ENCODE assay signal across 11 mouse cellular contexts in genomic region chr6:119419412-119419811, GRCm38 (mm10). TPM values are rescaled to one million over a fixed set of nuclear protein-coding genes. Genes with fewer than 3 reads are reported as not detected.
DNase-seq lines count a peak whose midpoint lies in the region; ATAC-seq and TF ChIP-seq lines count a peak whose summit lies in the region.
"Had no signal": no experiment of that assay in that cellular context is flagged by ENCODE, and none has a peak within 500 bp of the region (broad histone marks: within the 10 kb centered on the region; RNA-seq: fewer than 3 reads in every experiment).

No protein-coding gene starts in this region.

- peaks cover 10% of the 10 kb centered on the region for H3K27me3 ChIP-seq in hindbrain, embryonic 10.5 days (ENCODE audit: insufficient read depth, poor library complexity, severe bottlenecking)
- H3K27me3 ChIP-seq in hindbrain, embryonic 13.5 days: no peaks in the 10 kb centered on the region
- no peaks in the 10 kb centered on the region for H3K27me3 ChIP-seq in lung, postnatal 0 days (replicated peaks; ENCODE audit: insufficient read depth, low read length)
- no peaks in the 10 kb centered on the region for H3K27me3 ChIP-seq in stomach, postnatal 0 days (ENCODE audit: control insufficient read depth, insufficient read depth, low read length)
- H3K27me3 ChIP-seq: CH12.LX; liver, embryonic 15.5 days had no signal

- H3K9me3 ChIP-seq in hindbrain, embryonic 10.5 days: no peaks in the 10 kb centered on the region
- no peaks in the 10 kb centered on the region for H3K9me3 ChIP-seq in hindbrain, embryonic 13.5 days
- H3K9me3 ChIP-seq in lung, postnatal 0 days (ENCODE audit: low read length): no peaks in the 10 kb centered on the region
- H3K9me3 ChIP-seq in stomach, postnatal 0 days (ENCODE audit: control insufficient read depth, low read length): no peaks in the 10 kb centered on the region
- H3K9me3 ChIP-seq: liver, embryonic 15.5 days had no signal

- peak overlapping the region; percentile 85 for H3K27ac ChIP-seq in hindbrain, embryonic 10.5 days
- H3K27ac ChIP-seq in hindbrain, embryonic 13.5 days: no peak overlapping the region
- H3K27ac ChIP-seq in lung, postnatal 0 days (ENCODE audit: low read length): peak overlapping the region; percentile 90
- peak overlapping the region; percentile 84 for H3K27ac ChIP-seq in stomach, postnatal 0 days (replicated peaks)
- H3K27ac ChIP-seq: liver, embryonic 15.5 days had no signal

- no peak for TF ChIP-seq EP300 in lung, postnatal 0 days (IDR thresholded peaks at IDR 0.05)
- no peak for TF ChIP-seq EP300 in stomach, postnatal 0 days (optimal IDR thresholded peaks at IDR 0.05)

- TF ChIP-seq CTCF in lung, postnatal 0 days (IDR thresholded peaks at IDR 0.05): no peak
- no peak for TF ChIP-seq CTCF in lung, adult 2 months (IDR thresholded peaks at IDR 0.05; ENCODE audit: insufficient read depth, low read length)
- TF ChIP-seq CTCF in stomach, postnatal 0 days (IDR thresholded peaks at IDR 0.05; ENCODE audit: low read depth): no peak

- no peak for ATAC-seq in hindbrain, embryonic 13.5 days (ENCODE audit: low FRiP score)
- ATAC-seq in lung, postnatal 0 days: no peak
- ATAC-seq in stomach, postnatal 0 days (ENCODE audit: low FRiP score, low TSS enrichment): no peak

- no peak for TF ChIP-seq POLR2A in lung, adult 2 months (IDR thresholded peaks at IDR 0.05; ENCODE audit: borderline replicate concordance, extremely low read depth, low read depth, low read length)

- H3K9ac ChIP-seq in hindbrain, embryonic 13.5 days: no peak overlapping the region
- no peak overlapping the region for H3K9ac ChIP-seq in lung, postnatal 0 days (replicated peaks; ENCODE audit: low read depth)
- H3K9ac ChIP-seq in stomach, postnatal 0 days (ENCODE audit: low read length): no peak overlapping the region
- H3K9ac ChIP-seq: liver, embryonic 15.5 days had no signal

- 25% methylated on average over 7 of the region's 7 CpGs for WGBS in hindbrain, embryonic 10.5 days
- WGBS in hindbrain, embryonic 13.5 days: 14% methylated on average over 7 of the region's 7 CpGs
- 58% methylated on average over 7 of the region's 7 CpGs for WGBS in lung, postnatal 0 days
- 69% methylated on average over 7 of the region's 7 CpGs for WGBS in lung, adult 2 months
- WGBS in stomach, postnatal 0 days: 69% methylated on average over 7 of the region's 7 CpGs

- no peaks in the 10 kb centered on the region for H3K36me3 ChIP-seq in hindbrain, embryonic 10.5 days
- H3K36me3 ChIP-seq in hindbrain, embryonic 13.5 days: no peaks in the 10 kb centered on the region
- H3K36me3 ChIP-seq in lung, postnatal 0 days (ENCODE audit: insufficient read depth, low read length): no peaks in the 10 kb centered on the region
- H3K36me3 ChIP-seq in stomach, postnatal 0 days (ENCODE audit: control insufficient read depth, insufficient read depth, low read length): no peaks in the 10 kb centered on the region
- H3K36me3 ChIP-seq: liver, embryonic 15.5 days had no signal

- H3K4me3 ChIP-seq in hindbrain, embryonic 10.5 days: no peak overlapping the region
- no peak overlapping the region for H3K4me3 ChIP-seq in hindbrain, embryonic 13.5 days
- H3K4me3 ChIP-seq in lung, postnatal 0 days (ENCODE audit: low read depth, low read length): no peak overlapping the region
- H3K4me3 ChIP-seq in lung, adult 2 months (replicated peaks; ENCODE audit: extremely low read depth, low read depth, low read length): no peak overlapping the region
- H3K4me3 ChIP-seq in stomach, postnatal 0 days (ENCODE audit: low read depth, low read length): no peak overlapping the region
- H3K4me3 ChIP-seq: liver, embryonic 15.5 days had no signal

- peak; percentile 24 for DNase-seq in hindbrain, embryonic 10.5 days (ENCODE audit: low spot score)
- no peak for DNase-seq in lung, postnatal 0 days (ENCODE audit: low spot score)
- no peak for DNase-seq in lung, adult 2 months
- DNase-seq in embryo, embryonic 10.5 days (ENCODE audit: low spot score): peak; percentile 45
- no peak for DNase-seq in stomach, postnatal 0 days (ENCODE audit: low spot score)
- DNase-seq in frontal cortex, postnatal 25 days (ENCODE audit: low spot score in 2 of 2): no peak
- DNase-seq: cerebellum, adult 18-20 months; thymus, postnatal 4 days had no signal

- H3K4me1 ChIP-seq in hindbrain, embryonic 10.5 days (replicated peaks): peaks cover 36% of the 10 kb centered on the region
- peaks cover 9% of the 10 kb centered on the region for H3K4me1 ChIP-seq in hindbrain, embryonic 13.5 days (replicated peaks)
- H3K4me1 ChIP-seq in lung, postnatal 0 days (ENCODE audit: insufficient read depth, low read depth, low read length): peaks cover 3% of the 10 kb centered on the region; the same call in 1 of the 2 replicates
- peaks cover 13% of the 10 kb centered on the region for H3K4me1 ChIP-seq in lung, adult 2 months (ENCODE audit: control insufficient read depth, insufficient read depth, low read length)
- H3K4me1 ChIP-seq in stomach, postnatal 0 days (replicated peaks; ENCODE audit: control insufficient read depth, insufficient read depth): no peaks in the 10 kb centered on the region

- no peak overlapping the region for H3K4me2 ChIP-seq in hindbrain, embryonic 13.5 days
- H3K4me2 ChIP-seq in lung, postnatal 0 days (replicated peaks; ENCODE audit: low read depth, low read length): no peak overlapping the region
- H3K4me2 ChIP-seq in stomach, postnatal 0 days (replicated peaks; ENCODE audit: low read depth): no peak overlapping the region
- H3K4me2 ChIP-seq: liver, embryonic 15.5 days had no signal

RNA-seq across cellular contexts. Expression of gene Adipor2, which starts 1.9 kb away (rescaled TPM):
- 28.2 and 36.7 TPM in 2 replicates for polyA plus RNA-seq in hindbrain, embryonic 10.5 days (2016; fragmentation: Nextera tagmentation; extraction: Ambion mirVana)
- 38.0 and 44.1 TPM in 2 replicates for polyA plus RNA-seq in hindbrain, embryonic 13.5 days (2015; fragmentation: Nextera tagmentation; extraction: Ambion mirVana)
- polyA plus RNA-seq in lung, postnatal 0 days (2015; fragmentation: Nextera tagmentation; extraction: Ambion mirVana): 60.7 and 66.4 TPM in 2 replicates
- 63.6 and 81.0 TPM in 2 replicates for polyA plus RNA-seq in lung, adult 2 months (2012; rRNA removed)
- polyA plus RNA-seq in stomach, postnatal 0 days (2015; fragmentation: Nextera tagmentation; extraction: Ambion mirVana): 80.7 and 90.5 TPM in 2 replicates

Comparison
In these comparisons a context has a peak if more than half of its experiments do, and no peak if none do; other contexts are left out.
1. DNase-seq: peak in hindbrain, embryonic 10.5 days (single experiment) and embryo, embryonic 10.5 days (single experiment); none in lung, postnatal 0 days (single experiment), lung, adult 2 months (single experiment), stomach, postnatal 0 days (single experiment) and frontal cortex, postnatal 25 days (0 of 2).